Mouse (Mus musculus) olfactory bulb, adult 2 months (tissue): ENCODE results near the gene Mfrp.

ENCODE experiments used
- CTCF ChIP-seq: fragments of 200-500 bp; IDR thresholded peaks from 2 replicates; pipeline ENCODE4 v1.5.1; 2012; ENCODE audit warnings: low read depth, mild to moderate bottlenecking, low read length, moderate library complexity; ENCODE audit not compliant: insufficient read depth
- POLR2A ChIP-seq: fragments of 200-500 bp; IDR thresholded peaks from 2 replicates; pipeline ENCODE4 v1.6.1; 2012; ENCODE audit warnings: mild to moderate bottlenecking, low read depth, low read length, moderate library complexity; ENCODE audit not compliant: insufficient read depth

- TF ChIP-seq CTCF, result no peak
- no peak for TF ChIP-seq POLR2A
Measured at GRCm38 (mm10) chr9:44135731-44136411, 34.3 kb downstream of the Mfrp start.
